Mouse (Mus musculus) left cerebral cortex, adult 8-10 months (tissue): ENCODE measurements around the gene Hmga2. TPM values are rescaled to one million over a fixed set of nuclear protein-coding genes. Genes with fewer than 3 reads are reported as not detected.
"Not testable (repeated sequence)": the region's sequence is repeated elsewhere in the genome, so short reads cannot be mapped to it uniquely, and the experiment has no call there.

Experiments used
- DNase-seq, 2 experiments: peaks; one replicate each; pipeline ENCODE4 v3.0.0; 2022; ENCODE audit warnings: low spot score in 2 of 2
- microRNA-seq, 2 experiments: library from miRNA; unstranded; fragments of <30 nt; microRNA quantifications; one replicate each; pipeline ENCODE4 v1.2.0; 2022
- total RNA-seq, 4 experiments: library from RNA; stranded (reverse); gene quantifications; 2 replicates each; pipeline ENCODE4 v1.2.4; 2022

Hmga2 gene
- total RNA-seq, 4 experiments from 2014 or later = 0.19 to 0.38 (median 0.23) TPM

GRCm38 (mm10) chr10:120363298-120363982, 112.8 kb downstream of the Hmga2 start:
- not testable (repeated sequence) for DNase-seq

- DNase-seq = no peak
Observed at GRCm38 (mm10) chr10:120354523-120355030, 121.7 kb downstream of the Hmga2 start.

GRCm38 (mm10) chr10:120345325-120345724, 130.9 kb downstream of the Hmga2 start:
- no peak for DNase-seq

- DNase-seq = no peak
Observed at GRCm38 (mm10) chr10:120344558-120345318, 131.5 kb downstream of the Hmga2 start.

GRCm38 (mm10) chr10:120339906-120340305, 136.4 kb downstream of the Hmga2 start:
- DNase-seq = not testable (repeated sequence)

GRCm38 (mm10) chr10:120339324-120339723, 136.9 kb downstream of the Hmga2 start:
- DNase-seq = no peak

GRCm38 (mm10) chr10:120338841-120339240, 137.4 kb downstream of the Hmga2 start:
- no peak for DNase-seq

GRCm38 (mm10) chr10:120338431-120338830, 137.8 kb downstream of the Hmga2 start:
- DNase-seq = not testable (repeated sequence)

- no peak for DNase-seq
Observed at GRCm38 (mm10) chr10:120327946-120328345, 148.3 kb downstream of the Hmga2 start.

GRCm38 (mm10) chr10:120323584-120324203, 152.6 kb downstream of the Hmga2 start:
- no peak for DNase-seq

- no peak for DNase-seq
Observed at GRCm38 (mm10) chr10:120322815-120323214, 153.5 kb downstream of the Hmga2 start.

GRCm38 (mm10) chr10:120319614-120320013, 156.7 kb downstream of the Hmga2 start:
- no peak for DNase-seq

Small RNAs within 50 kb of the gene (microRNA-seq; reads per million reads assigned to microRNA genes)
- 0 reads per million in 2 experiments for gene Mir763

Other genes with a start within 250 kb of the Hmga2 start
- gene Llph, start 249.4 kb downstream of the Hmga2 start, total RNA-seq = 10 to 100 TPM; 13.4 to 23.7 (median 17.0) TPM